Comparison of ENCODE assay signal across 8 mouse cellular contexts in genomic region chr15:98092372-98093120, GRCm38 (mm10). TPM values are rescaled to one million over a fixed set of nuclear protein-coding genes. Genes with fewer than 3 reads are reported as not detected.
DNase-seq lines count a peak whose midpoint lies in the region; ATAC-seq and TF ChIP-seq lines count a peak whose summit lies in the region.

Pfkm (plus strand) TSS chr15:98092589.

- no peaks in the 10 kb centered on the region for H3K27me3 ChIP-seq in E14TG2a.4 (ENCODE audit: insufficient read depth, low read length)
- H3K27me3 ChIP-seq in embryonic facial prominence, embryonic 14.5 days (replicated peaks; ENCODE audit: control insufficient read depth, insufficient read depth, low read length), result no peaks in the 10 kb centered on the region
- H3K27me3 ChIP-seq in heart, embryonic 15.5 days, result no peaks in the 10 kb centered on the region
- no peaks in the 10 kb centered on the region for H3K27me3 ChIP-seq in limb, embryonic 10.5 days (ENCODE audit: low read depth, poor library complexity, severe bottlenecking)
- H3K27me3 ChIP-seq in neural tube, embryonic 15.5 days (replicated peaks), result no peaks in the 10 kb centered on the region

- H3K36me3 ChIP-seq in E14TG2a.4 (ENCODE audit: insufficient read depth, low read length), result peaks cover 30% of the 10 kb centered on the region
- 0 out of 2 replicates have a peak, but pooled peaks cover 9% of the 10 kb centered on the region for H3K36me3 ChIP-seq in embryonic facial prominence, embryonic 14.5 days (ENCODE audit: control insufficient read depth, insufficient read depth, low read length)
- peaks cover 4% of the 10 kb centered on the region; the same call in 1 of the 2 replicates for H3K36me3 ChIP-seq in heart, embryonic 15.5 days
- peaks cover 23% of the 10 kb centered on the region for H3K36me3 ChIP-seq in limb, embryonic 10.5 days
- H3K36me3 ChIP-seq in neural tube, embryonic 15.5 days, result peaks cover 5% of the 10 kb centered on the region; the same call in 1 of the 2 replicates

- ATAC-seq in embryonic facial prominence, embryonic 14.5 days (ENCODE audit: low read depth), result no peak
- no peak for ATAC-seq in heart, embryonic 15.5 days (replicated peaks; ENCODE audit: insufficient number of reproducible peaks, insufficient read depth, low FRiP score, low read depth)
- ATAC-seq in neural tube, embryonic 15.5 days (ENCODE audit: low FRiP score), result no peak

- H3K27ac ChIP-seq in embryonic facial prominence, embryonic 14.5 days (replicated peaks; ENCODE audit: low read depth, low read length), result peak within 1 kb of the TSS; percentile 89
- H3K27ac ChIP-seq in heart, embryonic 15.5 days, result peak within 1 kb of the TSS; percentile 99
- peak within 1 kb of the TSS; percentile 98 for H3K27ac ChIP-seq in limb, embryonic 10.5 days
- peak within 1 kb of the TSS; percentile 94 for H3K27ac ChIP-seq in neural tube, embryonic 15.5 days (replicated peaks)

- peak within 1 kb of the TSS; percentile 81 for H3K4me2 ChIP-seq in embryonic facial prominence, embryonic 14.5 days (ENCODE audit: low read depth, low read length)
- peak within 1 kb of the TSS; percentile 73 for H3K4me2 ChIP-seq in heart, embryonic 15.5 days
- H3K4me2 ChIP-seq in neural tube, embryonic 15.5 days, result peak within 1 kb of the TSS; percentile 76

- H3K9me3 ChIP-seq in E14TG2a.4 (ENCODE audit: low read length), result no peaks in the 10 kb centered on the region
- H3K9me3 ChIP-seq in embryonic facial prominence, embryonic 14.5 days (ENCODE audit: control insufficient read depth, low read length), result no peaks in the 10 kb centered on the region
- no peaks in the 10 kb centered on the region for H3K9me3 ChIP-seq in heart, embryonic 15.5 days (replicated peaks)
- H3K9me3 ChIP-seq in limb, embryonic 10.5 days (replicated peaks), result no peaks in the 10 kb centered on the region
- H3K9me3 ChIP-seq in neural tube, embryonic 15.5 days (replicated peaks), result no peaks in the 10 kb centered on the region

- TF ChIP-seq CTCF in E14TG2a.4 (conservative IDR thresholded peaks at IDR 0.05; ENCODE audit: low read length), result no peak

- DNase-seq in frontal cortex, adult 2 months (ENCODE audit: extremely low spot score in 1 of 2, low spot score in 1 of 2), result no peak
- DNase-seq in frontal cortex, postnatal 36 days (ENCODE audit: low spot score in 2 of 2), result no peak
- DNase-seq in embryonic facial prominence, embryonic 14.5 days (ENCODE audit: low spot score), result peak; percentile 27
- no peak for DNase-seq in limb, embryonic 10.5 days (ENCODE audit: low spot score)
- DNase-seq in cerebellum, postnatal 25 days, result no peak

- H3K9ac ChIP-seq in embryonic facial prominence, embryonic 14.5 days (ENCODE audit: low read depth, low read length), result peak within 1 kb of the TSS; percentile 94
- H3K9ac ChIP-seq in heart, embryonic 15.5 days, result peak within 1 kb of the TSS; percentile 90
- H3K9ac ChIP-seq in neural tube, embryonic 15.5 days (replicated peaks), result peak within 1 kb of the TSS; percentile 70

- under 1% methylated on average over 23 of the region's 30 CpGs for WGBS in embryonic facial prominence, embryonic 14.5 days
- WGBS in heart, embryonic 15.5 days, result under 1% methylated on average over 30 of the region's 30 CpGs
- WGBS in limb, embryonic 10.5 days, result under 1% methylated on average over 30 of the region's 30 CpGs
- under 1% methylated on average over 30 of the region's 30 CpGs for WGBS in neural tube, embryonic 15.5 days

- H3K4me1 ChIP-seq in E14TG2a.4 (replicated peaks; ENCODE audit: low read depth, low read length), result peaks cover 52% of the 10 kb centered on the region
- peaks cover 12% of the 10 kb centered on the region for H3K4me1 ChIP-seq in embryonic facial prominence, embryonic 14.5 days (ENCODE audit: control insufficient read depth, insufficient read depth, low read length)
- peaks cover 17% of the 10 kb centered on the region for H3K4me1 ChIP-seq in heart, embryonic 15.5 days (replicated peaks)
- peaks cover 22% of the 10 kb centered on the region for H3K4me1 ChIP-seq in limb, embryonic 10.5 days
- peaks cover 21% of the 10 kb centered on the region for H3K4me1 ChIP-seq in neural tube, embryonic 15.5 days

- H3K4me3 ChIP-seq in E14TG2a.4 (replicated peaks; ENCODE audit: low read length), result peak within 1 kb of the TSS; percentile 98
- H3K4me3 ChIP-seq in embryonic facial prominence, embryonic 14.5 days (ENCODE audit: low read depth, low read length), result peak within 1 kb of the TSS; percentile 91
- peak within 1 kb of the TSS; percentile 99 for H3K4me3 ChIP-seq in heart, embryonic 15.5 days
- H3K4me3 ChIP-seq in limb, embryonic 10.5 days, result peak within 1 kb of the TSS; percentile 96
- peak within 1 kb of the TSS; percentile 63 for H3K4me3 ChIP-seq in neural tube, embryonic 15.5 days (replicated peaks)

RNA-seq across cellular contexts. Expression of gene Pfkm, which starts in this region (rescaled TPM):
- polyA plus RNA-seq in frontal cortex, adult 2 months (2012; rRNA removed), result 329 and 345 TPM in 2 replicates
- polyA plus RNA-seq in embryonic facial prominence, embryonic 14.5 days (2014; fragmentation: Nextera tagmentation; extraction: Ambion mirVana), result 62.2 and 69.6 TPM in 2 replicates
- polyA plus RNA-seq in heart, embryonic 15.5 days (2015; fragmentation: Nextera tagmentation; extraction: Ambion mirVana), result 119 and 127 TPM in 2 replicates
- 36.3 and 42.9 TPM in 2 replicates for polyA plus RNA-seq in limb, embryonic 10.5 days (2016; fragmentation: Nextera tagmentation; extraction: Ambion mirVana)
- polyA plus RNA-seq in neural tube, embryonic 15.5 days (2015; fragmentation: Nextera tagmentation; extraction: Ambion mirVana), result 85.6 and 94.3 TPM in 2 replicates
